Mouse (Mus musculus): ENCODE data around the gene Flvcr2. TPM values are rescaled to one million over a fixed set of nuclear protein-coding genes. Genes with fewer than 3 reads are reported as not detected.

Gene Flvcr2
- polyA plus RNA-seq, 1 experiment from 2014 or later: 4.8 TPM

DNA sequence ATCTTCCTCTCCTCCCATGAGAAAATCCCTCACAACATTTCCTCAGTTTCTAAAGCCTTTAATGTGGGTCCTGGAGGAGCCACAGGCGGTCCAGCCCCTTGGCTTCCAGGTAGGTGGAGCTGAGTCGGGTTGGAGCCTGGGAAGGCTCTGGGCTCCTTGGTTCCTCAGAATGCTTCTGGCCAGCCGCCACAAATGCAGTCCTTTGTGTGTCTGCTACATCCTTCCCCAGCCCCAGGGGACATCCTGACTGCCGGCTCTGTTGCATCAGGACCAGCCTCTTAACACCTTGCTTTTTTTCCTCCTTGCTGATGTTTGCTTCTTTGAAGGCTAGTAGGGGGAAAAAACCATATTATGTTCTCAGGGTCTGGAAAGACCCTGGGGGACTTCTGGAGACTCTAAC, 21.4 kb downstream of the Flvcr2 start:
- no peak for DNase-seq (ENCODE audit: low spot score)
- H3K27ac ChIP-seq (replicated peaks): no peak overlapping the region
- no peak overlapping the region for H3K4me2 ChIP-seq (replicated peaks; ENCODE audit: low read depth)
- no peaks in the 10 kb centered on the region for H3K27me3 ChIP-seq (ENCODE audit: control insufficient read depth, insufficient read depth, low read length)
- H3K9me3 ChIP-seq (ENCODE audit: control insufficient read depth, low read length): no peaks in the 10 kb centered on the region
- 69% methylated on average over 4 of the region's 4 CpGs for WGBS
- H3K4me3 ChIP-seq (ENCODE audit: low read depth, low read length): no peak overlapping the region
- no peak for ATAC-seq (ENCODE audit: low FRiP score, low TSS enrichment)
- no peak overlapping the region for H3K9ac ChIP-seq (ENCODE audit: low read length)
- TF ChIP-seq CTCF (IDR thresholded peaks at IDR 0.05; ENCODE audit: low read depth) (no peak), EP300 (optimal IDR thresholded peaks at IDR 0.05) (no peak)
- no peaks in the 10 kb centered on the region for H3K4me1 ChIP-seq (replicated peaks; ENCODE audit: control insufficient read depth, insufficient read depth)
- H3K36me3 ChIP-seq (ENCODE audit: control insufficient read depth, insufficient read depth, low read length): no peaks in the 10 kb centered on the region

DNA sequence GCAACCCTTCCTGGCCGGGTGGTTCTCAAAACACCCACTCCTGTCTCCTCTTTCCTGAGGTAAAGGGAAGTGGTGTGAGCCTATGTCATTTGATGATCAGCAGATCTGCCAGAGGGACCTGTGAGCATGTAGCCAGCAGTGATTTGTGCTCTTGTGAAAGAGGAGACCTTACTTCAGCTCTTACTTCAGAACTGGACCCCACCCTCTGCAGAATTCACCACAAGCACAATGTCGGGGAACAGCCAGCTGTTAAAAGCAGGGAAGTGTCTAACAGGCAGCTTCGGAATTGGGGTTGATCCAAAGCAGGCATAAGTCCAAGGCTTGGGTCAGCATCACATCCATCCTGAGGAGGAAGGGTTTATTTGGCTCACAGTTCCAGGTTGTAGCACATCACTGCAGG, 25.0 kb downstream of the Flvcr2 start:
- Histone ChIP-seq H3K27me3 (ENCODE audit: control insufficient read depth, insufficient read depth, low read length) (no peaks in the 10 kb centered on the region), H3K36me3 (ENCODE audit: control insufficient read depth, insufficient read depth, low read length) (no peaks in the 10 kb centered on the region), H3K9ac (ENCODE audit: low read length) (no peak overlapping the region), H3K9me3 (ENCODE audit: control insufficient read depth, low read length) (no peaks in the 10 kb centered on the region), H3K27ac (replicated peaks) (no peak overlapping the region), H3K4me2 (replicated peaks; ENCODE audit: low read depth) (no peak overlapping the region), H3K4me1 (replicated peaks; ENCODE audit: control insufficient read depth, insufficient read depth) (no peaks in the 10 kb centered on the region), H3K4me3 (ENCODE audit: low read depth, low read length) (no peak overlapping the region)
- no peak for TF ChIP-seq EP300 (optimal IDR thresholded peaks at IDR 0.05)
- TF ChIP-seq CTCF (IDR thresholded peaks at IDR 0.05; ENCODE audit: low read depth): no peak
- DNase-seq (ENCODE audit: low spot score) (no peak), ATAC-seq (ENCODE audit: low FRiP score, low TSS enrichment) (no peak)
- WGBS: 44% methylated on average over 3 of the region's 3 CpGs

- no peak for DNase-seq (ENCODE audit: low spot score)
Observed at GRCm38 (mm10) chr12:85778962-85779361, 32.6 kb downstream of the Flvcr2 start.

GRCm38 (mm10) chr12:85779707-85780106, 33.4 kb downstream of the Flvcr2 start:
- DNase-seq (ENCODE audit: low spot score) (no peak), ATAC-seq (ENCODE audit: low FRiP score, low TSS enrichment) (no peak)
- no peak overlapping the region for H3K9ac ChIP-seq (ENCODE audit: low read length)
- WGBS: 89% methylated on average over 5 of the region's 5 CpGs
- H3K4me3 ChIP-seq (ENCODE audit: low read depth, low read length): no peak overlapping the region
- H3K9me3 ChIP-seq (ENCODE audit: control insufficient read depth, low read length): no peaks in the 10 kb centered on the region
- H3K27ac ChIP-seq (replicated peaks): no peak overlapping the region
- no peaks in the 10 kb centered on the region for H3K27me3 ChIP-seq (ENCODE audit: control insufficient read depth, insufficient read depth, low read length)
- H3K36me3 ChIP-seq (ENCODE audit: control insufficient read depth, insufficient read depth, low read length): no peaks in the 10 kb centered on the region
- H3K4me1 ChIP-seq (replicated peaks; ENCODE audit: control insufficient read depth, insufficient read depth): no peaks in the 10 kb centered on the region
- TF ChIP-seq EP300 (optimal IDR thresholded peaks at IDR 0.05): no peak
- no peak for TF ChIP-seq CTCF (IDR thresholded peaks at IDR 0.05; ENCODE audit: low read depth)
- no peak overlapping the region for H3K4me2 ChIP-seq (replicated peaks; ENCODE audit: low read depth)

More at GRCm38 (mm10) chr12:85778962-85779361, 32.6 kb downstream of the Flvcr2 start:
- no peak overlapping the region for H3K4me3 ChIP-seq (ENCODE audit: low read depth, low read length)
- WGBS: 49% methylated on average over 3 of the region's 3 CpGs
- H3K4me1 ChIP-seq (replicated peaks; ENCODE audit: control insufficient read depth, insufficient read depth): no peaks in the 10 kb centered on the region
- H3K27ac ChIP-seq (replicated peaks): no peak overlapping the region
- H3K36me3 ChIP-seq (ENCODE audit: control insufficient read depth, insufficient read depth, low read length): no peaks in the 10 kb centered on the region
- H3K9me3 ChIP-seq (ENCODE audit: control insufficient read depth, low read length): no peaks in the 10 kb centered on the region
- H3K27me3 ChIP-seq (ENCODE audit: control insufficient read depth, insufficient read depth, low read length): no peaks in the 10 kb centered on the region
- TF ChIP-seq CTCF (IDR thresholded peaks at IDR 0.05; ENCODE audit: low read depth): no peak
- TF ChIP-seq EP300 (optimal IDR thresholded peaks at IDR 0.05): no peak
- H3K4me2 ChIP-seq (replicated peaks; ENCODE audit: low read depth): no peak overlapping the region
- no peak overlapping the region for H3K9ac ChIP-seq (ENCODE audit: low read length)
- ATAC-seq (ENCODE audit: low FRiP score, low TSS enrichment): no peak

DNA sequence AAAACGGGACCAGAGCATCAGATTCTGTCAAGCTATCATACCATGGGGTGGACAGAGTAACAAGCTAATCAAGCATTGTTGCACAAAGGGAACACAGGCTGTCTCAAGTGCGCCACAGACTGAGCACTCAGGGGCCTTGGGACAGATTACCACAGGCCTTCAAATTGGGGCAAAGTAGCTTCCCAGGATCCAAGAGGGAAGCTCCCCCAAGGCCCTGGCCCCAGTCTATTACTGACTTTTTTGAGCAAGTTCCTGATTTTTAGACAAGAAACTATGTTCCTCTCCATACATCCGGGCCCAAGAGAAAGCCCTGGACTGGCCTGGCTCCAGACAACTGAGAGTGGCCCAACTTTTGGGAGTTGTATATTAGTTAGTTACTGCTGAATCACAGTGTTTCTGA, 35.3 kb downstream of the Flvcr2 start:
- no peaks in the 10 kb centered on the region for H3K27me3 ChIP-seq (ENCODE audit: control insufficient read depth, insufficient read depth, low read length)
- no peak overlapping the region for H3K27ac ChIP-seq (replicated peaks)
- no peak overlapping the region for H3K4me3 ChIP-seq (ENCODE audit: low read depth, low read length)
- no peaks in the 10 kb centered on the region for H3K9me3 ChIP-seq (ENCODE audit: control insufficient read depth, low read length)
- H3K4me1 ChIP-seq (replicated peaks; ENCODE audit: control insufficient read depth, insufficient read depth): no peaks in the 10 kb centered on the region
- ATAC-seq (ENCODE audit: low FRiP score, low TSS enrichment): no peak
- WGBS: 87% methylated on average over 3 of the region's 3 CpGs
- H3K36me3 ChIP-seq (ENCODE audit: control insufficient read depth, insufficient read depth, low read length): no peaks in the 10 kb centered on the region
- DNase-seq (ENCODE audit: low spot score): no peak
- no peak overlapping the region for H3K4me2 ChIP-seq (replicated peaks; ENCODE audit: low read depth)
- H3K9ac ChIP-seq (ENCODE audit: low read length): no peak overlapping the region
- no peak for TF ChIP-seq CTCF (IDR thresholded peaks at IDR 0.05; ENCODE audit: low read depth)
- TF ChIP-seq EP300 (optimal IDR thresholded peaks at IDR 0.05): no peak

DNA sequence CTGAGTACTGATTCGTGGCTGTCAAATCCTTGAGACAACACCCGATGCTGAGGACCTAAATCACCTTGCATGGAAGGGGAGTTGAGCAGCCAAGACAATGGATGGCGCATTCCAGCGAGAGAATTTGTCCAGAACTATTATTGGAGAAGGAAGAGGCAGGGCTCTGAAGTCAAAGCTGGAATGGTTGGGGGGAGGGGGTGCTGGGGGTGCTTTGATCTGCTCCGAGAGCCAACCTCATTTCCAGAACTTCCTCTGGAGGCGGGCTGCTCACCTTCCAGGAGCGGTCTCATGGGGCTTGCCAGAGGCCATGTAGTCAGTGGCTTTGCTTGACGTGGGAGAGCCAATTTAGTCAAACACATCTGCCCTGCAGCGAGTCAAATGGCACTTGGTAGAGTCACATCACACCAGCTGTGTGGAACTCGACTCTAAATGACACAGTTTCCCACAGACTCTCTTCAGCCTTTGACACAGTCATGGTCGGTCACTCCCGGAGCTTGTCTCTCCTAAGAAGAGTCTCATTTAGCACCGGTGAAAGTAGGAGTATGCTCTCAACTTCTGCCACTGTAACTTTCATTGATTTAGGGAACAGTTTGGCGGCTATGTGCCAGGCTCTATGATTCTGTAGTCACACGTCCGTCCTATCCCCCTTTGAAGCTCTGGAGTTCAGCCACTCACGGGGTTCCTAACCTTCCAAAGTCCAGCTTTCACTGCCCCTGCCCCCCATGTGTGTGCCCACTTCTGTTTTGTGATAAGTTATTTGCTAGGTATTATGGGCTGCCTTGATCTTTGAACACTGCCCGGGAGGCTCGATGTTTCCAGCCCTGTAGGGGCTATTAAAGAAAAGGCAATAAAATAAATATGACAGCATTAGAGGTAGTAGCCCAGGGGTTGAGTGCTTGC, 38.8 kb downstream of the Flvcr2 start:
- Histone ChIP-seq H3K9ac (ENCODE audit: low read length) (no peak overlapping the region), H3K27ac (replicated peaks) (no peak overlapping the region), H3K9me3 (ENCODE audit: control insufficient read depth, low read length) (no peaks in the 10 kb centered on the region), H3K36me3 (ENCODE audit: control insufficient read depth, insufficient read depth, low read length) (no peaks in the 10 kb centered on the region), H3K27me3 (ENCODE audit: control insufficient read depth, insufficient read depth, low read length) (no peaks in the 10 kb centered on the region), H3K4me3 (ENCODE audit: low read depth, low read length) (no peak overlapping the region), H3K4me1 (replicated peaks; ENCODE audit: control insufficient read depth, insufficient read depth) (no peaks in the 10 kb centered on the region), H3K4me2 (replicated peaks; ENCODE audit: low read depth) (no peak overlapping the region)
- DNase-seq (ENCODE audit: low spot score) (no peak), ATAC-seq (ENCODE audit: low FRiP score, low TSS enrichment) (no peak)
- TF ChIP-seq EP300 (optimal IDR thresholded peaks at IDR 0.05) (no peak), CTCF (IDR thresholded peaks at IDR 0.05; ENCODE audit: low read depth) (no peak)
- WGBS: 68% methylated on average over 19 of the region's 19 CpGs

Measured in stomach, postnatal 0 days (tissue).